Mouse (Mus musculus) erythroblast, embryonic 14.5 days (primary cell): ENCODE results near the gene Mthfr.

Experiments used
- GATA1 ChIP-seq: IDR thresholded peaks from 2 replicates; pipeline ENCODE4 v1.6.1; 2012; ENCODE audit warnings: low read length, inconsistent platforms, mixed read lengths
- TAL1 ChIP-seq: IDR thresholded peaks from 3 replicates; pipeline ENCODE4 v1.6.1; 2012; ENCODE audit warnings: low read length, inconsistent platforms, mixed read lengths

GRCm38 (mm10) chr4:148024003-148024402 is 14.9 kb upstream of the Mthfr start:
- TF ChIP-seq GATA1 = no peak
- TF ChIP-seq TAL1 = no peak
